Mouse (Mus musculus): ENCODE measurements around the gene Gcm1.

- TF ChIP-seq CTCF (IDR thresholded peaks at IDR 0.05; ENCODE audit: borderline replicate concordance, insufficient read depth, low read depth, low read length): 0 out of 2 replicates have a peak, but pooled peaks have one; percentile 8
- TF ChIP-seq POLR2A (IDR thresholded peaks at IDR 0.05; ENCODE audit: borderline replicate concordance, insufficient read depth, low read length): no peak
These were observed 37.9 kb upstream of the Gcm1 start for GRCm38 (mm10) chr9:78013813-78014212.

Measured in cerebellum, adult 2 months (tissue).